Mouse (Mus musculus): Measurements from ENCODE around the gene Adgre4.
A peak's percentile ranks its signal among the peaks of the same experiment; 100 is the strongest.
"Not testable (repeated sequence)": the region's sequence is repeated elsewhere in the genome, so short reads cannot be mapped to it uniquely, and the experiment has no call there.

Gene Adgre4

DNA sequence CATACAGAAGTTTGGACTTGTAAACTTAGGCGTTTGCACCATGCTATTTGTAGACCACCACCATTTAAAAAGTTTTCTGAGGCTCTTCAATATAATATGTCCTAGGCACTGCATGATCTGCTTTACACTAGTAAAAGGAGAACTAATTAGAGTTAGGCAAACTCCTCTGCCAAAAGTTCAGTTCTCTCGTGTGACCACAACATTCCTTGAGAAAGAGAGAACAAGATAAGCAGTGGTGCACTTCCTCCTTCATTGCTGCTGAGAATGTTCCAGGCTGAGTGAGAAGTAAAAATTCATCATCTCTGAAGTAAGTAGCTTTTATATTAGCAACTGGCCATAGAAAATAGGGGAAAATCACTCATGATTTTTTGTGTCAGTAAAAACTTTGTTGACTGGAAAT is at the start of gene Adgre4:
Gene Adgre4, plus strand, starts transcription at position 199 of the 400 bp plus-strand sequence.
- no peak for DNase-seq

- DNase-seq: peak; percentile 77
Observed at GRCm38 (mm10) chr17:55702161-55702820, 47.5 kb upstream of the Adgre4 start.

GRCm38 (mm10) chr17:55702865-55703264 is 46.9 kb upstream of the Adgre4 start:
- no peak for DNase-seq

- peak; percentile 99 for DNase-seq
Observed at GRCm38 (mm10) chr17:55711984-55712811, 37.6 kb upstream of the Adgre4 start, which contains the start of gene Pot1b. Gene Pot1b, minus strand, starts transcription at chr17:55712628.

- DNase-seq: no peak
Observed at GRCm38 (mm10) chr17:55721270-55721669, 28.5 kb upstream of the Adgre4 start.

GRCm38 (mm10) chr17:55722250-55722649 is 27.5 kb upstream of the Adgre4 start:
- no peak for DNase-seq

- no peak for DNase-seq
Observed at GRCm38 (mm10) chr17:55726193-55726592, 23.6 kb upstream of the Adgre4 start.

DNA sequence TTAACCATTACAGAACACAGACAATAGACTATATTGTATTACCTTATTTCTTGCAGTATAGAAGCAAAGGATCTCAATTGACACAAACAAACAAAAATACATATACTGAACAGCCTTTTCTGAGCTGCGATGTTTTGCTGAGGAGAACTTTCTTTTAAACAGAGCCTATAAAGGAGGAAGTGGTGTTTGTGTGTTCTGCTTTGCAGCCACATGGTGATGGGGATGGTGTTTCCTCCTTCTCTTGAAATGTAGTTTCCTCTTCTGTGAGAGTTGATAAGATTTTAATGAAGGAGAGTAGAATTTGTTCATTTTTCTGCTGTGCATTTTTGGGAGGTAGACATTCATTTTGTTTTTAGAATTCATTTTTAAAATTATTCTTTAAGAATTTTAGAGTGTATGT is 13.1 kb upstream of the Adgre4 start:
- no peak for DNase-seq

GRCm38 (mm10) chr17:55751170-55751569 is 1.4 kb downstream of the Adgre4 start:
- DNase-seq: no peak

- peak; percentile 5 for DNase-seq
Observed at GRCm38 (mm10) chr17:55813642-55814041, 63.9 kb downstream of the Adgre4 start.

DNA sequence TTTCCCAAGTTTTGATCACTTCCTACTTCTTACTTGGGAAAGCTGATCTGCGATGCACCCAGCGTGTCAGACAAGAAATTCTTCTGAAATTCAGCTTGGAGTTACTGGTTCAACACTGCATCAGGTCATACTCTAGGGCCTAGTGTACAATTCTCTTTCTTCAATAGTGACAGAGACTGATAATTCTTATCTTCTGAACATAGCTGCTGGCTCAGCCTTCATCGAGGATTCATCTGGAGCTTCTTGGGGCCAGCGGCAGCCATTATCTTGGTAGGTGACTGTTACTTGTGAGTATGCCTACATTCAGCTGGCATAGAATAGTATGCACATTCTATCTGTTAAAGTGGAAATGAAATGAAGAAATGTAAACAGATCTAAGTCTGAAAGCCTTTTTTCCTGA is 67.1 kb downstream of the Adgre4 start:
- DNase-seq: no peak

DNA sequence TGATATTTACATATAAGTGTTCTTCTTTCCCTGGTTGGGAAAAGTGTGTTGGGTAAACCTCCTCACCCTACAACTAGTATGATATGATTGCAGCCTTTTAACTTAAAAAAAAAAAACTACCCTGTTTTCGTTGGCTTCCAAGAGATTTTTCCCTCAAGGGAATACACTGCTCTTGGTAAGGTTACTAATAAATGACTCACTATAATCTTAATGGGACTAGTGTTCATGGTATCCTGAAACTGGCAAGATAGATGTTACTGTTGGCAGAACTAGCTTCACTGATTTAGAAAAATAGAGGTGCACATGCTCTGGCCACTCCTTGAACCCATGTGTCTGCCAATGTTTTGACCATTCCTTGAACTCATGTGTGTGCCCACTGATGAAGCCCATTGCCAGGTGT is 71.8 kb downstream of the Adgre4 start:
- DNase-seq: no peak

DNA sequence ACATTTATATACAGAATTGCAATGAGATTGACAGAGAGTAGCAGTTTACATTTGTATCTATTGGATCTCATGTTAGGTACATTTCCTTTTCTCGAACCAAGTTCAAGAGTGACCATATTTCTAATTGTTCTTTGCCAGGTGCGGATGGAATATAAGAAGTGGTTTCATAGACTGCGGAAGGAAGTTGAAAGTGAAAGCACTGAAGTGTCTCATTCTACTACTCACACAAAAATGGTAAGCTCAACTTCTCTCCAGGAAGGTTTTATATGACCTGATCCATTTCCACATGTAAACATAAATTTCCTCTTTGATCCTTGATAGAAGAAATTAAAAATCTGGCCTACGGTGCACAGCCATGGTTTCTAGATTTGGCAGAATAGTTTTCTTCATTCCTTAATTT is 93.3 kb downstream of the Adgre4 start:
- DNase-seq: no peak

DNA sequence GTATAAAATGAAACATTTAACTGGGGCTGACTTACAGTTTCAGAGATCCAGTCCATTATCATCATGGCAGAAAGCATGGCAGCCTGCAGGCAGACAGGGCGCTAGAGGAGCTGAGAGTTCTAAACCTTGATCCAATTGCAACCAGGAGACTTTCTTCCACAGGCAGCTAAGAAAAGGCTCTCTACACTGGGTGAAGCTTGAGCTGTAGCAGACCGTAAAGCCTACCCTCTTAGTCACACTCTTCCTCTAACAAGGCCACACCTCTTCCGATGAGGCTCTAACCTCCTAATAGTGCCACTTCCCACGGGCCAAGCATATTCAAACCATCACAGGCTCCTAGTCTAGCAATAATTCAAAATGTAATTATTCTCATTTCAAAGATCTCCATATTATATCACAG is 127.4 kb downstream of the Adgre4 start:
- no peak for DNase-seq

GRCm38 (mm10) chr17:55878282-55878635 is 128.5 kb downstream of the Adgre4 start:
- not testable (repeated sequence) for DNase-seq

DNA sequence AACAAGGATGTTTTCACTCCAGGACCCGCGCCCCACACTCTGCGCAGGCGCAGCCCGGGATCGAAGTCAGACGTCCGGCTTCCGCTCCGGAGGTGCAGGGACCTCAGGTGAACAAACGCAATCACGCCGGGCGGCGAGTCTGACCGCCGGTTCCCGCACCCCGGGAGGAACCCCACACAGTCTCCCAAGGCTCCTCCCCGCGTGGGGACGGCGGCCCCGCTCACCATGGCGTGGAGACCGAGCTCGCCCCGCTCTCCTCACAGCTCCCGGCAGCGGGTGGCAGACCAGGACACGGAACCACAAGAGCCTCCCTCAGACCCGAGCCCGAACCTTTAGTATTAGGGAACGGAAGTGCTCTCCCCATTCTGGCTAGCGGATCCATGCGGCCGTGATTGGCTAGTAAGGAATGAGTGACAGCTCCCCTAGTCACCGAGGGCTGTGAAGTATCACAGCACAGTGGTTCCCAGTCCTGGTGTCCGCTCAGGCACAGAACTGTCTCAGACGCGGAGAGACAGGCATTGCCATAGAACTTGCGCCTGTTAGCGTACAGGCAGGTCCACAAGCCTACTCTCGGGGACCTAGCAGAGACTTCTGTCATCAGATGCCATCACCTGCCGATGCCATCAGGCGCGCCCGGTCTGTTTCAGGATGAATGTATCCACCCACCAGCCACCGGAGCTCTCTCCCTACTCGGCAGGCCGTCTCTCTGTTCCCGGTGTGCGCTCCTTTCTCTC is 129.0 kb downstream of the Adgre4 start, which contains the start of gene Zfp119a:
Gene Zfp119a, minus strand, starts transcription at position 295 of the 734 bp plus-strand sequence.
- DNase-seq: peak; percentile 87

DNA sequence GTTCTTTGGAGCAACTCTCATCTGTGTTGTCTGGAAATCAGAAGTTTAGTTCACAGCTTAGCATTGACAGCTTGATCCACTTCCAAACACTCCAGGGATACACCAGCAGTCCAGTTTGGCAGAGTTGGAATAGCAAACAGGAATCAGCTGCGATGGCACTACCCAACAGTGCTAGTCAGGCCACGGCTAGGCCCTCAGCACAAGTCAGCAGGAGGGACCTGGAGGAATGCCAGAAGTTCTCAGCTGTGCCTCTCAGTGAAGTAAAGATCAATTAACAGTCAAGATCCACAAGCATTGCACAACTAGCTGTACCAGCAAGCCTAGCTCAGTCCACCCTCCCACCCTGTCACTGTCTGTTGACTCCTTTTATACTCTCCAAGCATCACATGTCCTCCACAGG is 133.8 kb downstream of the Adgre4 start:
- no peak for DNase-seq

GRCm38 (mm10) chr17:55884912-55885311 is 135.1 kb downstream of the Adgre4 start:
- DNase-seq: no peak

GRCm38 (mm10) chr17:55892406-55892955 is 142.7 kb downstream of the Adgre4 start:
- DNase-seq: peak; percentile 57

DNA sequence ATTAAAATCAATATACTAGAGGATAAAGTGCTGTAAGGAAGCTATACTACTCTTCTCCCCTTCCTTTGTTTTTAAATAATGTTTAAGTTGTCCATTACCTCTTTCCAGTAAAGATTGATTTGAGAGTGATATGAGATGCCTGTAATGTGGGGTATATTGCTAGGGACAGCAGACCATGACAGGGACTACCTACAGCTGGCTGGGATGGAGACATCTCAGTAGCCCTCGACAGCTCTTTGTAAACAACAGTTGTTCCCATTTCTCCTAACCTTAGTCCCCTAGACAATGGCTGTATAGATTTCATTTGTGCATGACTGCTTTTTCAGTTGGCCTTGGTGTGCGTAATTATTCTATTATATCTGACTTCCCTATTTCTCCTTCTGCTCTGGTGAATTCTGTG is 153.3 kb downstream of the Adgre4 start:
- DNase-seq: no peak

Measured in kidney, adult 9 months (tissue).